Mouse (Mus musculus) CH12.LX (cell line): Measurements from ENCODE around the gene Rwdd2a. TPM values are rescaled to one million over a fixed set of nuclear protein-coding genes. Genes with fewer than 3 reads are reported as not detected.
"Not testable (repeated sequence)": the region's sequence is repeated elsewhere in the genome, so short reads cannot be mapped to it uniquely, and the experiment has no call there.

Experiments
- DNase-seq: peaks from one replicate; pipeline ENCODE4 v3.0.0-alpha.2; 2013; ENCODE audit errors: extremely low read depth
- H3K27ac ChIP-seq: 2 replicates; pipeline ENCODE4 v1.5.1; 2012; ENCODE audit warnings: low read depth, mild to moderate bottlenecking, control low read depth, moderate library complexity; ENCODE audit not compliant: insufficient read depth
- H3K27me3 ChIP-seq: replicated peaks from 2 replicates; pipeline ENCODE3; 2012; ENCODE audit warnings: inconsistent platforms
- H3K36me3 ChIP-seq, 2 experiments: replicated peaks in 1 of 2; 2 replicates each; pipeline versions ENCODE3 to v1.6.1; 2012; ENCODE audit warnings: inconsistent platforms in 1 of 2, low read length in 1 of 2, mild to moderate bottlenecking in 1 of 2, mixed read lengths in 1 of 2, moderate library complexity in 1 of 2; ENCODE audit not compliant: control insufficient read depth in 1 of 2, insufficient read depth in 1 of 2
- H3K4me1 ChIP-seq, 2 experiments: 2 replicates each; pipeline ENCODE4 v1.6.1; 2012; ENCODE audit warnings: inconsistent platforms in 1 of 2, moderate library complexity in 1 of 2; ENCODE audit not compliant: insufficient read depth in 2 of 2, control insufficient read depth in 1 of 2
- H3K4me2 ChIP-seq: 2 replicates; pipeline ENCODE4 v1.6.1; 2012; ENCODE audit warnings: low read depth, mild to moderate bottlenecking, control low read depth; ENCODE audit not compliant: poor library complexity, insufficient read depth, severe bottlenecking
- H3K4me3 ChIP-seq, 3 experiments: fragments of 150-350 bp in 1 of 3; sonication (generic) in 1 of 3; replicated peaks in 1 of 3; 2 replicates each; pipeline versions ENCODE3 to v1.5.1; 2011 to 2012; ENCODE audit warnings: low read depth in 2 of 3, low read length in 2 of 3, mild to moderate bottlenecking in 2 of 3, moderate library complexity in 2 of 3, control low read depth in 1 of 3, improper control_type of control experiment in 1 of 3, inconsistent platforms in 1 of 3, mixed read lengths in 1 of 3; ENCODE audit not compliant: poor library complexity in 1 of 3
- H3K79me2 ChIP-seq: replicated peaks from 2 replicates; pipeline ENCODE4 v1.6.1; 2012; ENCODE audit warnings: mild to moderate bottlenecking, moderate library complexity; ENCODE audit not compliant: control insufficient read depth, poor library complexity, insufficient read depth, severe bottlenecking; ENCODE audit errors: extremely low read depth
- H3K9ac ChIP-seq: 2 replicates; pipeline ENCODE4 v1.6.1; 2012; ENCODE audit warnings: low read depth, mild to moderate bottlenecking, control low read depth, moderate library complexity; ENCODE audit not compliant: insufficient read depth
- H3K9me3 ChIP-seq: replicated peaks from 2 replicates; pipeline ENCODE3; 2012; ENCODE audit warnings: low read length, inconsistent platforms, mixed read lengths
- CTCF ChIP-seq, 2 experiments: IDR thresholded peaks in 1 of 2; conservative IDR thresholded peaks in 1 of 2; 2 replicates each; pipeline ENCODE4 v1.5.1; 2011 to 2012; ENCODE audit warnings: low read depth in 2 of 2, low read length in 2 of 2, improper control_type of control experiment in 1 of 2, inconsistent platforms in 1 of 2, mild to moderate bottlenecking in 1 of 2, moderate library complexity in 1 of 2
- E2F4 ChIP-seq: IDR thresholded peaks from 2 replicates; pipeline ENCODE4 v1.6.1; 2011; ENCODE audit warnings: low read depth, low read length, improper control_type of control experiment; ENCODE audit not compliant: insufficient replicate concordance
- ELF1 ChIP-seq: IDR thresholded peaks from 2 replicates; pipeline ENCODE4 v1.6.1; 2014; ENCODE audit warnings: low read depth, mild to moderate bottlenecking, inconsistent platforms, low read length, improper control_type of control experiment
- EP300 ChIP-seq: IDR thresholded peaks from 2 replicates; pipeline ENCODE4 v1.6.1; 2011; ENCODE audit warnings: low read length, improper control_type of control experiment
- GABPA ChIP-seq: IDR thresholded peaks from 2 replicates; pipeline ENCODE4 v1.6.1; 2012; ENCODE audit warnings: low read depth, low read length, improper control_type of control experiment, inconsistent platforms; ENCODE audit not compliant: insufficient replicate concordance
- KAT2A ChIP-seq: IDR thresholded peaks from 2 replicates; pipeline ENCODE4 v1.6.1; 2012; ENCODE audit warnings: low read length, improper control_type of control experiment, inconsistent platforms; ENCODE audit not compliant: insufficient replicate concordance
- MAX ChIP-seq: IDR thresholded peaks from 2 replicates; pipeline ENCODE4 v1.6.1; 2011; ENCODE audit warnings: low read length, improper control_type of control experiment
- MEF2A ChIP-seq: IDR thresholded peaks from 2 replicates; pipeline ENCODE4 v1.6.1; 2014; ENCODE audit warnings: low read depth, mild to moderate bottlenecking, inconsistent platforms, low read length, improper control_type of control experiment, borderline replicate concordance
- PAX5 ChIP-seq: IDR thresholded peaks from 2 replicates; pipeline ENCODE4 v1.6.1; 2012; ENCODE audit warnings: low read length, inconsistent platforms, mixed read lengths
- RCOR1 ChIP-seq: conservative IDR thresholded peaks from 2 replicates; pipeline ENCODE4 v1.6.1; 2012; ENCODE audit warnings: low read depth, mild to moderate bottlenecking, inconsistent platforms, low read length, improper control_type of control experiment
- SIN3A ChIP-seq: IDR thresholded peaks from 2 replicates; pipeline ENCODE4 v1.6.1; 2012; ENCODE audit warnings: low read length, improper control_type of control experiment, inconsistent platforms
- UBTF ChIP-seq: IDR thresholded peaks from 2 replicates; pipeline ENCODE4 v1.6.1; 2012; ENCODE audit warnings: low read depth, mild to moderate bottlenecking, inconsistent platforms, low read length, improper control_type of control experiment, moderate library complexity
- USF1 ChIP-seq: IDR thresholded peaks from 2 replicates; pipeline ENCODE4 v1.6.1; 2014; ENCODE audit warnings: low read depth, mild to moderate bottlenecking, inconsistent platforms, low read length, improper control_type of control experiment
- ZNF384 ChIP-seq: IDR thresholded peaks from 2 replicates; pipeline ENCODE4 v1.6.1; 2012; ENCODE audit warnings: low read depth, low read length, improper control_type of control experiment, inconsistent platforms
- dilution Hi-C: fragments of 300-500 bp; cut with MboI; formaldehyde crosslinking; loops from 2 replicates; pipeline ENCODE4 v1.14.3; 2020; ENCODE audit warnings: low sequenced_read_pairs; ENCODE audit not compliant: extremely low pct_unique_long_range_greater_than_20kb, extremely low pct_ligation_motif_present
- in situ Hi-C: fragments of 300-500 bp; cut with MboI; formaldehyde crosslinking; loops from 3 replicates; pipeline ENCODE4 v1.14.3; 2019; ENCODE audit warnings: low sequenced_read_pairs, low pct_ligation_motif_present, low pct_unique_long_range_greater_than_20kb, mixed read lengths
- polyA plus RNA-seq: library from polyadenylated mRNA; unstranded; fragments of >175 nt; gene quantifications from 2 replicates; pipeline ENCODE4 v1.2.1, GENCODE M21; 2012; ENCODE audit warnings: low read depth; ENCODE audit not compliant: insufficient read length
- total RNA-seq, 2 experiments: library from RNA; depleted of rRNA; stranded (reverse); fragments of 300-350 nt in 1 of 2; fragments of >200 nt in 1 of 2; gene quantifications; 2 replicates each; pipeline ENCODE4 v1.2.3; 2012 to 2014

The Rwdd2a gene
- total and polyA plus RNA-seq, 3 experiments = 1.7 to 2.9 (median 2.1) TPM

- H3K9ac ChIP-seq, H3K4me2 ChIP-seq, H3K27ac ChIP-seq, H3K27me3 ChIP-seq, dilution Hi-C loops, H3K4me3 ChIP-seq, H3K79me2 ChIP-seq, H3K9me3 ChIP-seq, DNase-seq: not testable (repeated sequence)
- in situ Hi-C loops = loop anchor here (10.0 kb wide), 1 partner anchor 208 kb away; no protein-coding TSS in a partner anchor
- Histone ChIP-seq H3K4me1 (peaks cover 5 to 32% of the 10 kb centered on the region in 2 experiments), H3K36me3 (peaks cover 18 to 72% of the 10 kb centered on the region in 2 experiments)
Observed at GRCm38 (mm10) chr9:86596983-86597382, 25.2 kb downstream of the Rwdd2a start.

- peaks cover 13 to 59% of the 10 kb centered on the region in 2 experiments for H3K36me3 ChIP-seq
- no peak overlapping the region for H3K4me2 ChIP-seq
- no peaks in the 10 kb centered on the region for H3K27me3 ChIP-seq
- TF ChIP-seq ZNF384 (no peak), EP300 (no peak), ELF1 (no peak), UBTF (no peak)
- TF ChIP-seq, all 38 proteins: peak for 0
- no peak for DNase-seq
- Histone ChIP-seq H3K27ac (no peak overlapping the region), H3K4me3 (no peak overlapping the region), H3K4me1 (peaks cover 5 to 20% of the 10 kb centered on the region in 2 experiments), H3K9ac (no peak overlapping the region), H3K9me3 (no peaks in the 10 kb centered on the region), H3K79me2 (no peaks in the 10 kb centered on the region)
- dilution Hi-C loops = no loop called here
- in situ Hi-C loops = loop anchor here (10.0 kb wide), 1 partner anchor 205 kb away; no protein-coding TSS in a partner anchor
Observed at GRCm38 (mm10) chr9:86599723-86600303, 28.0 kb downstream of the Rwdd2a start.

DNA sequence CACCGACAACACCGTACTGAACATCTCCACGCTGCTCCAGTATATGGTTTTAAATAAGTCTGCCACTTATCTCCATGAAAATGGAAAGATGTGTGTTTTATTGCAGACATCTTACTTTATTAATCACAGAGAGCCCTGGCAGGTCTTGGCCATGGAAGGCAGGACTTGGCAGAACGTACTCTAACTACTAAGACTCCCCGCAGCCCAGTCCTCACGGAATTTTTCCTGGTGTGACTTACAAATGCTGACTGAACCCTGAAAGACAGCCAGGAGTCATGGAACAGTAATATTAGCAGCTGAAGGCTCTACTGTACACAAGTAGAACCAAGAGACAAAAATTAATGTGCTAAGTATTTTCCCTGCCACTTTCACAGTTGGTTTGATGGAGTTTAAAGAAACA, 34.0 kb downstream of the Rwdd2a start:
- no peak for TF ChIP-seq CTCF (conservative IDR thresholded peaks at IDR 0.05 in 1 of 2, IDR thresholded peaks at IDR 0.05 in 1 of 2; ENCODE audit: low read depth in 2 of 2, low read length in 2 of 2)
- TF ChIP-seq ELF1 = no peak
- TF ChIP-seq USF1 = no peak
- no peak for TF ChIP-seq MAX
- no peak for TF ChIP-seq KAT2A
- TF ChIP-seq SIN3A = no peak
- TF ChIP-seq GABPA = no peak
- no peak for TF ChIP-seq PAX5
- TF ChIP-seq MEF2A = no peak
- TF ChIP-seq ZNF384 = no peak
- TF ChIP-seq E2F4 = no peak
- no peak for TF ChIP-seq RCOR1
- dilution Hi-C loops = no loop called here
- peaks cover 0 to 12% of the 10 kb centered on the region in 2 experiments; a peak in 1 of 4 replicates for H3K4me1 ChIP-seq

More for the DNA sequence above, 34.0 kb downstream of the Rwdd2a start:
- Histone ChIP-seq H3K36me3 (peaks cover 0 to 43% of the 10 kb centered on the region in 2 experiments), H3K9me3 (no peaks in the 10 kb centered on the region), H3K4me3 (no peak overlapping the region), H3K27ac (no peak overlapping the region), H3K79me2 (no peaks in the 10 kb centered on the region), H3K27me3 (no peaks in the 10 kb centered on the region), H3K4me2 (no peak overlapping the region), H3K9ac (no peak overlapping the region)
- no peak for DNase-seq
- in situ Hi-C loops = no loop called here
